Mouse (Mus musculus) limb, embryonic 11.5 days (tissue): Measurements from ENCODE around the gene Ddrgk1. TPM values are rescaled to one million over a fixed set of nuclear protein-coding genes. Genes with fewer than 3 reads are reported as not detected.

Experiments
- ATAC-seq: fragments of 200-750 bp; cut with Nextera tagmentation; 2 replicates; pipeline ENCODE4 v1.8.0; 2017; ENCODE audit warnings: low read depth; ENCODE audit not compliant: insufficient number of reproducible peaks, low FRiP score, low TSS enrichment
- DNase-seq: peaks from one replicate; pipeline ENCODE4 v3.0.0-alpha.2; 2015; ENCODE audit warnings: low spot score
- H3K27ac ChIP-seq: fragments of 300-500 bp; sonication (generic); replicated peaks from 2 replicates; pipeline ENCODE4 v1.5.1; 2014; ENCODE audit warnings: low read depth, mild to moderate bottlenecking, low read length
- H3K27me3 ChIP-seq: fragments of 300-500 bp; sonication (generic); 2 replicates; pipeline ENCODE4 v1.6.1; 2014; ENCODE audit warnings: mild to moderate bottlenecking, low read length, mixed read lengths; ENCODE audit not compliant: control insufficient read depth, insufficient read depth
- H3K36me3 ChIP-seq: fragments of 300-500 bp; sonication (generic); 2 replicates; pipeline ENCODE4 v1.6.1; 2014; ENCODE audit warnings: mild to moderate bottlenecking, low read length, moderate library complexity, mixed read lengths; ENCODE audit not compliant: control insufficient read depth, insufficient read depth
- H3K4me1 ChIP-seq: fragments of 300-500 bp; sonication (generic); 2 replicates; pipeline ENCODE4 v1.6.1; 2014; ENCODE audit warnings: low read length, mixed read lengths; ENCODE audit not compliant: control insufficient read depth, insufficient read depth
- H3K4me2 ChIP-seq: fragments of 300-500 bp; sonication (generic); 2 replicates; pipeline ENCODE4 v1.6.1; 2014; ENCODE audit warnings: low read depth, mild to moderate bottlenecking, moderate library complexity; ENCODE audit not compliant: severe bottlenecking
- H3K4me3 ChIP-seq: fragments of 300-500 bp; sonication (generic); 2 replicates; pipeline ENCODE4 v1.5.1; 2014; ENCODE audit warnings: low read depth, low read length
- H3K9ac ChIP-seq: fragments of 300-500 bp; sonication (generic); 2 replicates; pipeline ENCODE4 v1.6.1; 2014; ENCODE audit warnings: mild to moderate bottlenecking, low read length
- H3K9me3 ChIP-seq: fragments of 300-500 bp; sonication (generic); 2 replicates; pipeline ENCODE4 v1.6.1; 2016; ENCODE audit warnings: low read length; ENCODE audit not compliant: control insufficient read depth
- WGBS: fragments of 180-500 bp; shearing (Covaris S2); extraction: QIAGEN DNeasy Blood & Tissue Kit; methylation state at CpG from one replicate; pipeline ENCODE4 v1.1.7; 2014; 5-methylcytosine and 5-hydroxymethylcytosine counted together
- polyA plus RNA-seq: library from polyadenylated mRNA; unstranded; fragments of >200 nt; fragmentation: Nextera tagmentation; extraction: Ambion mirVana; gene quantifications from 2 replicates; pipeline ENCODE4 v1.2.1, GENCODE M21; 2014

Ddrgk1 gene
- polyA plus RNA-seq, 1 experiment from 2014 or later: 50.7 TPM

GRCm38 (mm10) chr2:130696700-130697152, 32.3 kb upstream of the Ddrgk1 start:
- Histone ChIP-seq H3K4me1 (0 out of 2 replicates have a peak, but pooled peaks cover 2% of the 10 kb centered on the region), H3K36me3 (no peaks in the 10 kb centered on the region), H3K9ac (peak overlapping the region; percentile 17; the same call in 1 of the 2 replicates), H3K4me2 (peak overlapping the region; percentile 99), H3K9me3 (no peaks in the 10 kb centered on the region), H3K4me3 (peak overlapping the region; percentile 58), H3K27ac (no peak overlapping the region), H3K27me3 (peaks cover 33% of the 10 kb centered on the region)
- DNase-seq: peak; percentile 58
- 2% methylated on average over 31 of the region's 31 CpGs for WGBS
- peak; percentile 22; the same call in 1 of the 2 replicates for ATAC-seq

GRCm38 (mm10) chr2:130693563-130693962, 29.1 kb upstream of the Ddrgk1 start:
- H3K27me3 ChIP-seq: peaks cover 26% of the 10 kb centered on the region
- H3K4me1 ChIP-seq: 0 out of 2 replicates have a peak, but pooled peaks cover 2% of the 10 kb centered on the region
- no peaks in the 10 kb centered on the region for H3K9me3 ChIP-seq
- no peak overlapping the region for H3K4me2 ChIP-seq
- DNase-seq (no peak), ATAC-seq (no peak)
- H3K4me3 ChIP-seq: no peak overlapping the region
- 45% methylated on average over 3 of the region's 3 CpGs for WGBS
- H3K36me3 ChIP-seq: no peaks in the 10 kb centered on the region
- no peak overlapping the region for H3K27ac ChIP-seq
- no peak overlapping the region for H3K9ac ChIP-seq

- no peak overlapping the region for H3K27ac ChIP-seq
- no peaks in the 10 kb centered on the region for H3K27me3 ChIP-seq
- no peak overlapping the region for H3K4me3 ChIP-seq
- ATAC-seq (no peak), DNase-seq (no peak)
- no peak overlapping the region for H3K9ac ChIP-seq
- 78% methylated on average over 2 of the region's 2 CpGs for WGBS
- H3K36me3 ChIP-seq: no peaks in the 10 kb centered on the region
- H3K9me3 ChIP-seq: no peaks in the 10 kb centered on the region
- H3K4me1 ChIP-seq: no peaks in the 10 kb centered on the region
- no peak overlapping the region for H3K4me2 ChIP-seq
These were observed 24.6 kb upstream of the Ddrgk1 start for GRCm38 (mm10) chr2:130689011-130689410.

- Histone ChIP-seq H3K27me3 (no peaks in the 10 kb centered on the region), H3K9ac (no peak overlapping the region), H3K36me3 (peaks cover 8% of the 10 kb centered on the region), H3K4me1 (no peaks in the 10 kb centered on the region), H3K4me2 (no peak overlapping the region), H3K27ac (no peak overlapping the region), H3K4me3 (no peak overlapping the region), H3K9me3 (no peaks in the 10 kb centered on the region)
- ATAC-seq (no peak), DNase-seq (no peak)
- WGBS: 83% methylated on average over 9 of the region's 9 CpGs
These were observed 21.0 kb upstream of the Ddrgk1 start for GRCm38 (mm10) chr2:130685426-130685825.

- no peak overlapping the region for H3K9ac ChIP-seq
- H3K27me3 ChIP-seq: no peaks in the 10 kb centered on the region
- no peak overlapping the region for H3K4me3 ChIP-seq
- no peaks in the 10 kb centered on the region for H3K9me3 ChIP-seq
- no peak overlapping the region for H3K27ac ChIP-seq
- H3K36me3 ChIP-seq: peaks cover 33% of the 10 kb centered on the region
- DNase-seq (no peak), ATAC-seq (no peak)
- no peaks in the 10 kb centered on the region for H3K4me1 ChIP-seq
- WGBS: 88% methylated on average over 3 of the region's 3 CpGs
- no peak overlapping the region for H3K4me2 ChIP-seq
These were observed 17.1 kb upstream of the Ddrgk1 start for GRCm38 (mm10) chr2:130681531-130681930.

GRCm38 (mm10) chr2:130679899-130680298, 15.4 kb upstream of the Ddrgk1 start:
- no peak for DNase-seq
- Histone ChIP-seq H3K4me1 (no peaks in the 10 kb centered on the region), H3K4me2 (no peak overlapping the region), H3K9ac (no peak overlapping the region), H3K27me3 (no peaks in the 10 kb centered on the region), H3K4me3 (no peak overlapping the region), H3K27ac (no peak overlapping the region), H3K9me3 (no peaks in the 10 kb centered on the region), H3K36me3 (peaks cover 39% of the 10 kb centered on the region)
- 90% methylated on average over 6 of the region's 6 CpGs for WGBS
- ATAC-seq: no peak

- H3K4me1 ChIP-seq: no peaks in the 10 kb centered on the region
- H3K4me3 ChIP-seq: no peak overlapping the region
- 93% methylated on average over 12 of the region's 12 CpGs for WGBS
- ATAC-seq: no peak
- no peak overlapping the region for H3K27ac ChIP-seq
- H3K4me2 ChIP-seq: no peak overlapping the region
- peaks cover 39% of the 10 kb centered on the region for H3K36me3 ChIP-seq
- DNase-seq: no peak
- no peaks in the 10 kb centered on the region for H3K9me3 ChIP-seq
- H3K27me3 ChIP-seq: no peaks in the 10 kb centered on the region
- no peak overlapping the region for H3K9ac ChIP-seq
These were observed 14.7 kb upstream of the Ddrgk1 start for GRCm38 (mm10) chr2:130679154-130679553.

GRCm38 (mm10) chr2:130677211-130677610, 12.8 kb upstream of the Ddrgk1 start:
- 83% methylated on average over 10 of the region's 10 CpGs for WGBS
- Histone ChIP-seq H3K9ac (no peak overlapping the region), H3K27me3 (no peaks in the 10 kb centered on the region), H3K36me3 (peaks cover 39% of the 10 kb centered on the region), H3K4me2 (no peak overlapping the region), H3K4me1 (no peaks in the 10 kb centered on the region), H3K4me3 (no peak overlapping the region), H3K27ac (no peak overlapping the region), H3K9me3 (no peaks in the 10 kb centered on the region)
- no peak for ATAC-seq
- DNase-seq: no peak

- peak within 1 kb of the TSS; percentile 80 for H3K9ac ChIP-seq
- H3K36me3 ChIP-seq: no peaks in the 10 kb centered on the region
- peaks cover 15% of the 10 kb centered on the region; the same call in 1 of the 2 replicates for H3K4me1 ChIP-seq
- H3K27ac ChIP-seq: 0 out of 2 replicates have a peak within 1 kb of the TSS, but pooled peaks have one; percentile 3
- no peaks in the 10 kb centered on the region for H3K9me3 ChIP-seq
- H3K27me3 ChIP-seq: no peaks in the 10 kb centered on the region
- ATAC-seq (peak; percentile 48; the same call in 1 of the 2 replicates), DNase-seq (peak; percentile 88)
- 1% methylated on average over 31 of the region's 31 CpGs for WGBS
- H3K4me2 ChIP-seq: peak within 1 kb of the TSS; percentile 82
- peak within 1 kb of the TSS; percentile 72 for H3K4me3 ChIP-seq
These were observed 3.1 kb upstream of the Ddrgk1 start, which contains the start of gene Itpa for GRCm38 (mm10) chr2:130667559-130667958. Gene Itpa, plus strand, starts transcription at chr2:130667610.
